Mouse (Mus musculus): Measurements from ENCODE around the gene Ptms.

Gene Ptms

GRCm38 (mm10) chr6:124919695-124920317 is at the start of gene Ptms:
TSS of gene Ptms (minus strand) at chr6:124920103.
- DNase-seq: peak; percentile 93 to 96

- peak; percentile 74 to 78 for DNase-seq
Measured at GRCm38 (mm10) chr6:124967766-124968165, 47.9 kb upstream of the Ptms start.

DNA sequence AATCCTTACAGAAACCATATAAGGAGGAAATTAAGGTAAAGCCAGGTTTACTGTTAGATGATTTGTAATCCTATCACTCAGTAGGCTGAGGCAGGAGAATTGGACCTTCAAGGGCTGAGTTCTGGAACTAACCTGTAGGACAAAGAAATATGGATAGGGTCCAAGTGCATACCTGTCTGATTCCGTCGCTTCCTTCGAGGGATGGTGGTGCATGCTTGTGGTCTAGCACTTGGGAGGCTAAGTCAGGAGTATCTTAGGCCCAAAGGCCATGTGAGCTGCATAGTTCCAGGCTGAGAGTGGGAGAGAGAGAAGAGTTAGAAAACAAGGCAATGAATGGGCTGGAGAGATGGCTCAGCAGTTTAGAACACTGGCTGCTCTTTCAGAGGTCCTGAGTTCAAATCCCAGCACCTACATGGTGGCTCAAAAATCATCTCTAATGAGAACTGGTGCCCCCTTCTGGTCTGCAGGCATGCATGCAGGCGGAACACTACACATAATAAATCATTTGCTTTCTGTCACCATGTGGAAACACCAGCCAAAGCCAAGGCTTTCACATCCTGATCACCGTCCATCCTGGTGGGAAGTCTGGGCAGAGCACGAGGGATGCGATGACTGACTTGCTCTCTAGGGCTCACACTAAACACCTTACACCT is 46.7 kb upstream of the Ptms start:
- peak; percentile 7 to 31 for DNase-seq

DNA sequence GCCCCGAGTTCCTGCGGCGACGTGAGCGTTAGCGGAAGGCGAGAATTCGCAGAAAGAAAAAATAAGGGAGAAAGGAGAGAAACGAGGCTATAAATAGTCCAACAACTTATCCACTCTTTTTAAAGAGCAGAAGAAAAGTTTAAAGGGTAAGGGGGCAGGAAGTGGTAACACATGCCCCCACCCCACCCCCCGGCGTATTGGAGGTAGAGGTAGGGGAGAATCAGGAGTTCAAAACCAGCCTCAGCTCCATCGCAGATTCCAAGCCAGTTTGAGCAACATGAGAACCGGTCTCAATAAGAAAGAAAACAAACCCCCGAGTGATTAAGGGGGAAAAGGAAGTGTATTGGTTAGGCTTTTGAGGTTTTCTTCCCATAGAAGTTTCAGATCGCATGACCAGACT is 45.8 kb upstream of the Ptms start:
- DNase-seq: no peak

DNA sequence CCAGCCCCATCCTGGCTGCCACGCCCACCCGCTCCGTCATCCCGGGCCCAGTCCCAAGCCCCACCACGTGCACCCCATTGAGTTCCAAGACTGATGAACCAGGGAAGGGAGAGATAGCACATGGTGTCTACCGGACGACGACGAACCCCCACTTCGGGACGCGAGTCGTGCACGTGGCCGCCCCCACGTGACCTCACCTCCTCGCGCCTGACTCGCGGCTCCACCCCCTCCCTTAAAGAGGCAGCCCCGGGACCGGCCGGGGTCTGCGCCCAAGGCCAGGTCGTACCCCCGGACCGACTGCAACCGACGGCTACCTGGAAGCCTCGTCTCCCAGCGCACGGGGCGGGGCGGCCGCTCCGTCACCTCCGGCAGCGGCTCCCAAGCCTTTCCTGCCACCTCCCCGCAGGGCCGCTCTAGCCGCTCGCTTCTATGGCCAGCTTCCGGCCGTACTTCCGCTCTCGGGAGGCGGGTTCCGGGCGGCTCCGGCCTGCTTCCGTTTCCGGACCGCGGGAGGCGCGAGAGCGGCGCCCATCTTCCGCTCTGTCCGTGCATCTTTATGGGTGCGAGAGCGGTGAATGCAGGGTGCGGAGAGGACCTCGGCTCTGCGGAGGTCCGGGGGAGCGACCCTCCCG is 45.3 kb upstream of the Ptms start, which contains the start of gene Cops7a:
Gene Cops7a (minus strand): TSS at position 451 of the 632 bp plus-strand sequence.
- DNase-seq: peak; percentile 98

- no peak for DNase-seq
Measured at GRCm38 (mm10) chr6:124964638-124965037, 44.7 kb upstream of the Ptms start.

GRCm38 (mm10) chr6:124961021-124961420 is 41.1 kb upstream of the Ptms start:
- DNase-seq: no peak

DNA sequence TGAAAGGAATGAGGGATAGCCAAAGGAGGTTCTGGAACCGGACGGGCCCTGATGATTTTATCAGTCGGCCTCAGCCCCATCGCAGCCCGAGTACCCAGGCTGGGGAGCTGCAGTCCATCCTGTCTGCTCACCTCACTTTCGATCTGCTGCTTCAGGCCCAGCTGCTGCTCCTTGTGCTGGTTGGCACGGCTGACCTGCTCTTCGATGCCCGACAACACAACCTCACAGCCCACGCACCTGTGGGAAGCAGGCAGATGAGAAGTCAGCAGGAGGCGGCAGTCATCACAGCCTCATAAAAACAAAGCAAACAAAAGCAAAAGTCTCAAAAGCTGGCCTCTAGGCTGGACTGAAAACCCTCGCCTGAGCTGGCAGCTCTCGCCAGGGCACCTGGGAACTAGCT is 40.1 kb upstream of the Ptms start:
- peak in 1 of 2 experiments; percentile 7 for DNase-seq

GRCm38 (mm10) chr6:124958127-124958526 is 38.2 kb upstream of the Ptms start:
- DNase-seq: no peak

DNA sequence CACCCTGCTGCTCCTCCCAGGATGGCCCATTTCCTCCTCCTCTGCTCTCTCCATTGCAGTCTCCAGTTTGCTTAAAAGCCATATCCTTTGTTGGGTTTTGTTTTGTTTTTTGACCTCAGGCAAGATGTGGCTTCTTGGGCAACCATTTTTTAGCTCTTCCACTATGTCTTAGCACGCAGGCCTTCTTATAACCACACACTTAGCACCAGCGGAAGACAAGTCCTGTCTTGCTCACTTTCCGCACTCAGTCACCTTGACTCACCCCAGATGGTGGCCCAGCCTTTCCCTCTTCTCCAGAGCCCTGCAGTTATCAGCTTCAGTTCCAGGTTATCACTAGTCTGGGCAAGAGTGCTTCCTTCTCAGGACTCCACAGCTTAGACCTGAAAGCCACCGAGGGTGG is 35.3 kb upstream of the Ptms start:
- DNase-seq: no peak

DNA sequence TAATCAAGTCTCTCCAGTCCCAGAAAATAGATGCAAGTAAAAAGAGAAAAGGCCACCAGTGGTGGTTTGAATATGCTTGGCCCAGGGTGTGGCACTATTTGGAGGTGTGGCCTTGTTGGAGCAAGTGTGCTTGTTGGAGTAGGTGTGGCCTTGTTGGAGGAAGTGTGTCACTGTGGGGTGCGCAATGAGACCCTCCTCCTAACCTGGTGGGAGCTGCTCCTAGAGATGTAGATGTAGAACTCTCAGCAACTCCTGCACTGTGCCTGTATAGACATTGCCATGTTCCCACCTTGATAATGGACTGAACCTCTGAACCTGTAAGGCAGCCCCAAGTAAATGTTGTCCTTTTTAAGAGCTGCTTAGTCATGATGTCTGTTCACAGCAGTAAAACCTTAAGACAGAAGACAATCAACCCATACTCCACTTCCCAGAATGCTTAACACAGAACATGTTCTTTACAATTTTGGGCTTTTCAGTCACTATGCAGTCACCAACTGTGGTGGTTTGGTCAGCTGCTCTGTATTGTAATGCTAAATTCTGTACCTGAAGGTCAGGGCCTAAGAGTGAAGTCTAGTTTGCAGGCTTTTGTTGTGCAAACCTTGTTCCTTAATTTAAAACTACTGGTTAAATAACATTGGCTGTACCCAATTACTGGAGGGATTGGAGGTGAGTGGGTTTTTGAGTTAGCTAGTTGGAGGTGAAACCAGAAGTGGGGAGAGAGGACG is 34.2 kb upstream of the Ptms start:
- no peak for DNase-seq

DNA sequence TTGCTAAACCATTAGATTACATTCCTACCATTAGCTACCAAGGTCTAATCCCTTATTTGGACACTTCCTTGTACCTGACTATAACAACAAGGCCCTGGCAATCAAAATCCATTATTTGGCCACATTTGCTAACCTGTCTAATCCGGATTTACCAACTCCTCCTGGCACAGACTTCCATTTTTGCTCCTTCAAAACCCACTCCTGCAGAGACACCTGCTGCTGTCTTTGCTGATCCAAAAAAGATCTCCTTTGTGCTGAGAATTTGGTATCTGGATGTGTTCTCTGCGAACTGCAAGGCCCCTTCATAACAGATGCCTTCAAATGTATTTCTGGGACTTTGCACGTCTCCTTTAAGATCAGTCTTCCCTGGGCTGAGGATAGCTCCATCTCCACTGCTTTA is 23.6 kb upstream of the Ptms start:
- DNase-seq: no peak

DNA sequence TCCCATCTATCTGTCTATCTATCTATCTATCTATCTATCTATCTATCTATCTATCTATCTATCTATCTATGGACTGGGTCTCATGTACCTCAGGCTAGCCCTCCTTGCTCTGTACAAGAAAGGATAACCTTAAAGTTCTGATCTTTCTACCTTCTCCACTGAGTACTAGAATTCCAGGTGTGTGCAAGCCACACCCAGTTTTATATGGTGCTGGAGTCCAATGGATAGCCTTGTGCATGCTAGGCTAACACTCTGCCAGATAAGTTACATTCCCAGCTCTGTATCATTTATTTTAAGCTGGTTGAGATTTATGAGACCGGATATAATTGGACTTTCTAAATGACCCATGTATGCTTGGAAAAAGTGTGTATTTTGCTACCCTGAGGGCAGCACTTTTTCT is 21.8 kb upstream of the Ptms start:
- DNase-seq: no peak

- peak in 1 of 2 experiments; percentile 20 for DNase-seq
Measured at GRCm38 (mm10) chr6:124938554-124938953, 18.7 kb upstream of the Ptms start.

DNA sequence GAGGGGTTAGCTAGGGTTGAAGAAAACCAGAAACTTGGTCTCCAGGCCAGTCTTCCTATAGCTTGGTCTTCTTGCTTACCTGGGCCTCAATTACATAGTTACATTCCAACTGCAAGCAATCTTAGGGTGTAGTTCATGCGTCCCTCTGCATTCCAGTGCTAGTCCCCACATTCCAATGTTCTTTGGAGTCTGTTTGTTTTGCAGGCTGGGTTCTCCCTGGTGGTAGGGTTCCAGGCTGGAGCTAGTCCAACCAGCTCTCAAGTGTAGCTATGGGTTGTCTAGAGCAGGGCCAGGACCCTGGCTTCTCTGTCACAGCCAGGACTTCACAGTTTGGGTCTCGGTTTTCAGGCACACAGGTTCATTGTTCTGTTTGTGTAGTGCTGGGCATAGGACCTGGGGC is 17.6 kb upstream of the Ptms start:
- no peak for DNase-seq

GRCm38 (mm10) chr6:124936681-124937080 is 16.8 kb upstream of the Ptms start:
- no peak for DNase-seq

- no peak for DNase-seq
Measured at GRCm38 (mm10) chr6:124934670-124935069, 14.8 kb upstream of the Ptms start.

- DNase-seq: no peak
Measured at GRCm38 (mm10) chr6:124933127-124933526, 13.2 kb upstream of the Ptms start.

DNA sequence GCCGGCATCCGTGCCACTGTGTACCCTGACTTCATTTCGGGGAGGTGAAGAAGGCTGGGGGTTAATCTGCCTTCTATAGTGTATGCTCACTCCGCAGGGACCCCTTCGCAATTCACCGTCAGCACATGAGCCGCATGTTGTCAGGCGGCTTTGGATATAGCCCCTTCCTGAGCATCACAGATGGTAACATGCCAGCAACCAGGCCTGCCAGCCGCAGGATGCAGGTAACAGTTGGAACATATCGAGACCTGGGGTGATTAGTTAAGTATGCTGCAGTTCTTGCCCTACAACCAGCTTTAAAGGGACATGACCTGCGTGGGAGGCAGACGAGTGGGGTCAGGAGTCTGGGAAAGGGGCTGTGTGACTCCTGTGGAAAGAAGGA is 12.4 kb upstream of the Ptms start:
- peak in 1 of 2 experiments; percentile 34 for DNase-seq

DNA sequence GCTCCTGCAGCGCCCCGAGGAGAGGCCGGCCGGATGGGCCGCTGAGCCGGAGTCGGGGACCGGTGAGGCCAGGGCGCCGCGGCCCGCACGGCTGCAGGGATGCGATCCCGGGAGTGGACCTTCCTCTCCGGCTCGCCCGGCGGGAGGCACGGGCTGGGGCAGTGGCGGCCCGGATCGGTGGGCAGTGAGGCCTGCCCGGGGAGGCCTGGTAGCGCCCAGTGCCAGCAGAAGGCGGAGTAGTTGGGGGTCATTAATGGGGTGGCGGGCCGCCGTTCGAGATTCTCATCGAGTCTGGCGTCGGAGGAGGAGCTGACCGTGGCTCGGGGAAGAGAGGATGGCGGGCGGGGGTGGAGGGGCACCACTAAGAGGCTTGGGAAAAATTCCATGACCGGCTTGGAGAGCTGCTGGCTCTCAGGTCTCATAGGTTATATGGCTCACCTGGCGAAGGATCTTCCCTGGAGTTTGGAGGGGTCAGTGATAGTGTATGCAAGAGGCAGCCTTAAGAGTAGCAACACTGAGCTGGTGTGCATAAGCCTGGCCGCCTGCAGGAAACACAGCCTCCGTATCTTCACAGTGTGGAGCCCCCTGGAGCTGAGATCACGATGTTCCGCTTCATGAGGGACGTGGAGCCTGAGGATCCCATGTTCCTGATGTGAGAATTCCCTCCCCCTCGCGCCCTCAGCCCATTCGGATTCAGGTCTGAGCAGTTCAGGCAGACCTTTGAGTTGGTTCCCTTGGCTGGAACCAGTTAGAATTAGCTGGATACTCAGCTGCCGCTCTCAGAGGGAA is 11.8 kb upstream of the Ptms start:
- peak; percentile 67 to 82 for DNase-seq

DNA sequence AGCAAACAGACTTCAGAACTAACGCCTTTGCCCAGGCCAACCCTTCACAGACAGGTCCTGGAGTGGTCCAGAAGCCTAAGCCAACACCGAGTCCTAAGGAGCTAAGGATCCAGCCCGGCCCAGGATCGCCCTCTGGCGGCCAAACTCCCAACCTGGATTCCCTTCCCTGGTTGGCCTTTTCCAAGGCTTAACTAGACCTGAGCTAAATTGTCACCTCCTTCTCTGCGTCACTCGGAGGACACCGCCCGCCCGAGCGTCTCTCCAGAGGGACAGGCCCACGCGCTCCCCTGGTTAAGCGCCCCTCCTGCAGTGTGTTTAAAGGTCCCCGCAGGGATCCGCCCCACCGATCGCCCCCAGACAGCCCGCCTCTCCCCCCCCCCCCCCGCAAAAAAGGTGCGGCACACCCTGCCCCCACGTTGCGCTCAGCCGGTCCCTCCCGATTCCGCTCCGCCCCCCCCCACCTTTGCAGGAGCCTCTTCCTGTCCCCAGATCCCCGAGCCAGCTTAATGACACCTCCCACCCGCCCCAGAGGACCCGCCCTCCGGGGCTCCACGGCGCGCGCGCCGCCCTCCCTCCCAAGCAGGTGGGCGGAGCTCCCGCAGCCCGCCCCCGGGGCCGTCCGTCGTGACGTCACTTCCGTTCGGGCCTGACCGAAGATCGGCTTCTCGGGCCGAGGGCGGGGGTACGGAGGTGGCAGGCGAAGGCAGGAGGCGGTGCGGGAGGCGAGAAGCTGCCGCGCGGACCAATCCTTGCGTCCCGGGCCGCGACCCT is 11.0 kb upstream of the Ptms start, which contains the start of gene Mlf2:
Gene Mlf2 (plus strand): TSS at position 633 of the 771 bp plus-strand sequence.
- DNase-seq: peak; percentile 99 to 100

DNA sequence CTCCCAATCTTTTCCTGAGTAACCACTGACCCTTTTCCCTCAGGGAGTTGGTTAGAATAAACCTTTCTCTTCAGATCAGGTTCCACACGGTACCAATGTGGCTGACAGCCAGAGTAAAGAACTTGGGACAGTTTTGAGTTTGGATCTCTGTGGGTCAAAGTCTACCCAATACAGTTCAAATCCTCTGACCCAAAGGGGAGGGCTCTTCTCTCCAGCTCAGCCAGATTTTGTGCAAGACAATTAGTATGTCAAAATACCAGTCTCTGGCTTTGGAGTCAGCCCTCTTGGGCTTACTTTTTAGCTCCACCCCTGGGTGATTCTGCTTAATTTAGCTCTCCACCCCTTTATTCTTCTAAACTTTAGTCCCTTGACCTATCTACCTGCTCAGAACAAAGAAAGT is 10.3 kb upstream of the Ptms start:
- no peak for DNase-seq
